Mouse (Mus musculus) G1E (cell line): ENCODE data around the gene Gm29106. TPM values are rescaled to one million over a fixed set of nuclear protein-coding genes. Genes with fewer than 3 reads are reported as not detected.
"Not testable (repeated sequence)": the region's sequence is repeated elsewhere in the genome, so short reads cannot be mapped to it uniquely, and the experiment has no call there.

Source experiments
- ATAC-seq: 2 replicates; pipeline ENCODE4 v1.8.0; 2016; ENCODE audit warnings: mild to moderate bottlenecking; ENCODE audit not compliant: insufficient number of reproducible peaks, poor library complexity, low FRiP score, severe bottlenecking; ENCODE audit errors: extremely low read depth
- DNase-seq: peaks from one replicate; pipeline ENCODE4 v3.0.0; 2012; ENCODE audit warnings: low spot score
- H3K27me3 ChIP-seq: 2 replicates; pipeline ENCODE4 v1.6.1; 2012; ENCODE audit warnings: mild to moderate bottlenecking, low read length, inconsistent platforms; ENCODE audit not compliant: insufficient read depth
- H3K36me3 ChIP-seq: replicated peaks from 2 replicates; pipeline ENCODE3; 2012; ENCODE audit warnings: mild to moderate bottlenecking, inconsistent platforms
- H3K4me1 ChIP-seq: 2 replicates; pipeline ENCODE4 v1.6.1; 2012; ENCODE audit warnings: low read depth, low read length, inconsistent platforms, mixed read lengths; ENCODE audit not compliant: insufficient read depth
- H3K4me3 ChIP-seq: 2 replicates; pipeline ENCODE4 v1.5.1; 2012; ENCODE audit warnings: low read depth, mild to moderate bottlenecking, inconsistent platforms, low read length, moderate library complexity, mixed read lengths
- H3K9me3 ChIP-seq: replicated peaks from 2 replicates; pipeline ENCODE4 v1.6.1; 2012; ENCODE audit warnings: inconsistent platforms
- CTCF ChIP-seq: IDR thresholded peaks from 2 replicates; pipeline ENCODE4 v1.5.1; 2012; ENCODE audit warnings: low read depth, low read length, inconsistent platforms, mixed read lengths
- GATA1 ChIP-seq: IDR thresholded peaks from 2 replicates; pipeline ENCODE4 v1.6.1; 2012; ENCODE audit warnings: borderline replicate concordance, low read length, inconsistent platforms, mixed read lengths
- GATA2 ChIP-seq: IDR thresholded peaks from 2 replicates; pipeline ENCODE4 v1.6.1; 2012; ENCODE audit warnings: low read depth, low read length, inconsistent platforms, borderline replicate concordance
- POLR2AphosphoS5 ChIP-seq: IDR thresholded peaks from 2 replicates; pipeline ENCODE4 v1.6.1; 2012; ENCODE audit warnings: low read depth, low read length, inconsistent platforms; ENCODE audit not compliant: insufficient replicate concordance
- TAL1 ChIP-seq: conservative IDR thresholded peaks from 2 replicates; pipeline ENCODE4 v1.6.1; 2012; ENCODE audit warnings: low read depth, low read length, inconsistent platforms, mixed read lengths
- polyA plus RNA-seq: library from polyadenylated mRNA; stranded (reverse); fragments of >175 nt; gene quantifications from 2 replicates; pipeline ENCODE4 v1.2.3, GENCODE M21; 2012
- total RNA-seq, 2 experiments: library from RNA; stranded (forward) in 1 of 2; stranded (reverse) in 1 of 2; fragments of 200-1000 nt in 1 of 2; fragments of >200 nt in 1 of 2; fragmentation: Nextera tagmentation in 1 of 2; gene quantifications; 2 replicates each; pipeline ENCODE4 v1.2.3; 2014 to 2017

The Gm29106 gene
- total RNA-seq (2014; fragmentation: Nextera tagmentation) (not detected in 2 replicates), total RNA-seq (2017) (0.05 and 0.12 TPM in 2 replicates), polyA plus RNA-seq (not detected in 2 replicates)

- H3K9me3 ChIP-seq, H3K36me3 ChIP-seq, H3K27me3 ChIP-seq, ATAC-seq, H3K4me3 ChIP-seq, H3K4me1 ChIP-seq, DNase-seq: not testable (repeated sequence)
Observed at GRCm38 (mm10) chr1:118176242-118176641, at the start of gene Gm29106. Gene Gm29106 (plus strand): TSS chr1:118176542.

GRCm38 (mm10) chr1:118228540-118228939 is 52.2 kb downstream of the Gm29106 start:
- H3K4me3 ChIP-seq, result no peak overlapping the region
- TF ChIP-seq TAL1 (no peak), CTCF (no peak), POLR2AphosphoS5 (no peak), GATA1 (no peak), GATA2 (no peak)
- H3K4me1 ChIP-seq, result no peaks in the 10 kb centered on the region
- H3K27me3 ChIP-seq, result no peaks in the 10 kb centered on the region
- no peaks in the 10 kb centered on the region for H3K9me3 ChIP-seq
- H3K36me3 ChIP-seq, result no peaks in the 10 kb centered on the region
- DNase-seq (no peak), ATAC-seq (no peak)

- no peaks in the 10 kb centered on the region for H3K27me3 ChIP-seq
- no peaks in the 10 kb centered on the region for H3K36me3 ChIP-seq
- H3K4me3 ChIP-seq, result no peak overlapping the region
- DNase-seq, result no peak
- no peaks in the 10 kb centered on the region for H3K4me1 ChIP-seq
- no peak for TF ChIP-seq GATA2
- no peak for TF ChIP-seq POLR2AphosphoS5
- TF ChIP-seq GATA1, result no peak
- TF ChIP-seq CTCF, result no peak
- no peak for TF ChIP-seq TAL1
- ATAC-seq, result no peak
- H3K9me3 ChIP-seq, result no peaks in the 10 kb centered on the region
Observed at GRCm38 (mm10) chr1:118236032-118236431, 59.7 kb downstream of the Gm29106 start.

Other genes starting within 250 kb of the Gm29106 start
- not detected in 2 replicates for gene Gm28168, start 248.5 kb upstream of the Gm29106 start, total RNA-seq (2014; fragmentation: Nextera tagmentation)
- 0.12 TPM in 1 of 2 replicates, not detected in the other for gene Gm28168, start 248.5 kb upstream of the Gm29106 start, total RNA-seq (2017)
- not detected in 2 replicates for gene Gm28168, start 248.5 kb upstream of the Gm29106 start, polyA plus RNA-seq
- not detected in 2 replicates for gene Gm7145, start 210.6 kb upstream of the Gm29106 start, total RNA-seq (2014; fragmentation: Nextera tagmentation)
- 0.11 and 0.12 TPM in 2 replicates for gene Gm7145, start 210.6 kb upstream of the Gm29106 start, total RNA-seq (2017)
- not detected in 2 replicates for gene Gm7145, start 210.6 kb upstream of the Gm29106 start, polyA plus RNA-seq
- 117 and 184 TPM in 2 replicates for gene Tsn, start 135.2 kb downstream of the Gm29106 start, total RNA-seq (2014; fragmentation: Nextera tagmentation)
- 143 and 188 TPM in 2 replicates for gene Tsn, start 135.2 kb downstream of the Gm29106 start, total RNA-seq (2017)
- gene Tsn, start 135.2 kb downstream of the Gm29106 start, polyA plus RNA-seq, result 10.0 and 22.1 TPM in 2 replicates
- 183 and 246 TPM in 2 replicates for gene Nifk, start 145.3 kb downstream of the Gm29106 start, total RNA-seq (2014; fragmentation: Nextera tagmentation)
- 186 and 206 TPM in 2 replicates for gene Nifk, start 145.3 kb downstream of the Gm29106 start, total RNA-seq (2017)
- gene Nifk, start 145.3 kb downstream of the Gm29106 start, polyA plus RNA-seq, result 13.0 and 54.6 TPM in 2 replicates
- gene Clasp1, start 212.5 kb downstream of the Gm29106 start, total RNA-seq (2014; fragmentation: Nextera tagmentation), result 84.6 and 86.9 TPM in 2 replicates
- 45.9 and 51.2 TPM in 2 replicates for gene Clasp1, start 212.5 kb downstream of the Gm29106 start, total RNA-seq (2017)
- gene Clasp1, start 212.5 kb downstream of the Gm29106 start, polyA plus RNA-seq, result 37.9 and 39.6 TPM in 2 replicates